ENCODE assay signal across 24 mouse cellular contexts in genomic region chr3:142886963-142887362, GRCm38 (mm10).
"Had no signal": no experiment of that assay in that cellular context is flagged by ENCODE, and none has a peak within 500 bp of the region (broad histone marks: within the 10 kb centered on the region; RNA-seq: fewer than 3 reads in every experiment).

No protein-coding gene starts in this region.

- H3K4me2 ChIP-seq: heart, embryonic 12.5 days; hindbrain, embryonic 12.5 days; hindbrain, embryonic 14.5 days; intestine, embryonic 15.5 days; limb, embryonic 12.5 days; liver, embryonic 15.5 days had no signal

- DNase-seq: gastrocnemius, postnatal 14 days; gastrocnemius, postnatal 36 days; heart, adult 18-20 months; heart, postnatal 10 days; heart, postnatal 4 days; kidney, adult 18-20 months; kidney, adult 8-10 months; kidney, postnatal 10 days; kidney, postnatal 25 days; kidney, postnatal 4 days had no signal

- H3K36me3 ChIP-seq: heart, embryonic 10.5 days; heart, embryonic 12.5 days; hindbrain, embryonic 10.5 days; hindbrain, embryonic 12.5 days; intestine, embryonic 15.5 days; limb, embryonic 10.5 days; limb, embryonic 12.5 days; liver, embryonic 15.5 days had no signal

- H3K9me3 ChIP-seq: heart, embryonic 10.5 days; heart, embryonic 12.5 days; hindbrain, embryonic 10.5 days; hindbrain, embryonic 12.5 days; intestine, embryonic 15.5 days; limb, embryonic 10.5 days; limb, embryonic 12.5 days; liver, embryonic 15.5 days had no signal

- H3K9ac ChIP-seq: heart, embryonic 12.5 days; hindbrain, embryonic 12.5 days; hindbrain, embryonic 14.5 days; intestine, embryonic 15.5 days; limb, embryonic 12.5 days; liver, embryonic 15.5 days had no signal

- H3K27me3 ChIP-seq: heart, embryonic 12.5 days; hindbrain, embryonic 12.5 days; intestine, embryonic 15.5 days; limb, embryonic 12.5 days; liver, embryonic 15.5 days had no signal

- ATAC-seq: hindbrain, embryonic 16.5 days; inflammation-experienced regulatory T-cells, adult 6 months; intestine, embryonic 15.5 days; intestine, postnatal 0 days had no signal

- H3K27ac ChIP-seq: heart, embryonic 10.5 days; hindbrain, embryonic 10.5 days; hindbrain, embryonic 12.5 days; hindbrain, embryonic 14.5 days; intestine, embryonic 15.5 days; layer of hippocampus, adult 2 months; left cerebral cortex, adult 2 months; limb, embryonic 10.5 days; limb, embryonic 12.5 days; liver, embryonic 15.5 days had no signal

- H3K4me3 ChIP-seq: heart, embryonic 10.5 days; heart, embryonic 12.5 days; hindbrain, embryonic 10.5 days; hindbrain, embryonic 12.5 days; intestine, embryonic 15.5 days; layer of hippocampus, adult 2 months; left cerebral cortex, adult 2 months; limb, embryonic 10.5 days; limb, embryonic 12.5 days; liver, embryonic 15.5 days had no signal

- H3K4me1 ChIP-seq: heart, embryonic 10.5 days; intestine, embryonic 15.5 days had no signal
